Mouse (Mus musculus) E14TG2a.4 (cell line): ENCODE data around the gene Samt4.
"Not testable (repeated sequence)": the region's sequence is repeated elsewhere in the genome, so short reads cannot be mapped to it uniquely, and the experiment has no call there.

Source experiments
- H3K27me3 ChIP-seq: 2 replicates; pipeline ENCODE4 v1.6.1; 2014; ENCODE audit warnings: low read length, control low read depth; ENCODE audit not compliant: insufficient read depth
- H3K36me3 ChIP-seq: 2 replicates; pipeline ENCODE4 v1.6.1; 2014; ENCODE audit warnings: low read length, control low read depth; ENCODE audit not compliant: insufficient read depth
- H3K4me1 ChIP-seq: replicated peaks from 2 replicates; pipeline ENCODE4 v1.6.1; 2014; ENCODE audit warnings: low read depth, low read length, control low read depth
- H3K4me3 ChIP-seq: replicated peaks from 2 replicates; pipeline ENCODE4 v1.5.1; 2014; ENCODE audit warnings: mild to moderate bottlenecking, low read length
- H3K9me3 ChIP-seq: 2 replicates; pipeline ENCODE4 v1.6.1; 2014; ENCODE audit warnings: low read length, control low read depth
- CTCF ChIP-seq: conservative IDR thresholded peaks from 2 replicates; pipeline ENCODE4 v1.5.1; 2014; ENCODE audit warnings: low read length
- NANOG ChIP-seq: IDR thresholded peaks from 2 replicates; pipeline ENCODE4 v1.6.1; 2014; ENCODE audit warnings: borderline replicate concordance, low read length, mixed read lengths
- POU5F1 ChIP-seq: IDR thresholded peaks from 2 replicates; pipeline ENCODE4 v1.6.1; 2014; ENCODE audit warnings: low read length, borderline replicate concordance

Samt4 gene

DNA sequence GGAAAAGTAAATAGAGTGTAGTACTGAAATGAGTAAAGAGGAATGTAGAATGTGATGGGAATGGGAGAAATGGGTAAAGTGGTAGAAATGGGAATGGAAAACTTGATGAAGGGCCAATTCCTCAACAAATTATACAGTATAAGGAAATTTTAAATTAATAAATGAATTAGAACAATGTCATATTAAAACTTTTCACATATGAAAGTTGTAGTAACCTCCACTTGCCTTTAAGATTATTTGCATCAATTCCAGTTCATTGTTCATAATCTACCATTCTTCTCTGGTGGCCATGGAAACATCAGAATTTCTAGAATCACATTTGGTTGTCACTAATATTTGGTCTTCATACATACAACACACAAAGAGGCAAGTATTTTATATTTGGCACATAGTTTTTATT, at the start of gene Samt4:
Samt4 (plus strand) TSS at position 301 of the 400 bp plus-strand sequence.
- no peaks in the 10 kb centered on the region for H3K36me3 ChIP-seq
- H3K9me3 ChIP-seq = peaks cover 8% of the 10 kb centered on the region
- H3K4me3 ChIP-seq = no peak within 1 kb of the TSS
- H3K27me3 ChIP-seq = no peaks in the 10 kb centered on the region
- TF ChIP-seq NANOG = no peak
- no peak for TF ChIP-seq CTCF
- TF ChIP-seq POU5F1 = no peak
- no peaks in the 10 kb centered on the region for H3K4me1 ChIP-seq

DNA sequence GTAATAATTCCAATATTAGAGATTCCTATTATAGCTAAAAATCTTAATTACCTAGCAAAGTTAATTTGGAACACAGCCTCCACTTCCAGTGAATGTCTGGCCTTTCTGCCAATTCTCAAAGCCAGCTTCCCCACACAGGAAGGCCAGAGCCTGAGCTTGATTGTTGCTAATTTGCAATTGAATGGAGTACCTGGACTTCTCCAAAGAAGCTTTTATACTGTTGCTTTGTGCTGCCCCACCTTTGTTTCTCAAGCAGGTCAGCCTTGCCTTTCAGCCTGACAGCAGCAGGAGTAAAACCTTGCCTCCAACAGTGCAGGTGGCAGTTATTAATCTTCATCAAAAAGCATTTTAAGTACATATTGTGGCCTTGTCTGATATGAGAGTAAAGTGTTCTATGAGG, 38.1 kb upstream of the Samt4 start:
- H3K9me3 ChIP-seq = peaks cover 32% of the 10 kb centered on the region
- H3K27me3 ChIP-seq, H3K4me3 ChIP-seq: not testable (repeated sequence)

DNA sequence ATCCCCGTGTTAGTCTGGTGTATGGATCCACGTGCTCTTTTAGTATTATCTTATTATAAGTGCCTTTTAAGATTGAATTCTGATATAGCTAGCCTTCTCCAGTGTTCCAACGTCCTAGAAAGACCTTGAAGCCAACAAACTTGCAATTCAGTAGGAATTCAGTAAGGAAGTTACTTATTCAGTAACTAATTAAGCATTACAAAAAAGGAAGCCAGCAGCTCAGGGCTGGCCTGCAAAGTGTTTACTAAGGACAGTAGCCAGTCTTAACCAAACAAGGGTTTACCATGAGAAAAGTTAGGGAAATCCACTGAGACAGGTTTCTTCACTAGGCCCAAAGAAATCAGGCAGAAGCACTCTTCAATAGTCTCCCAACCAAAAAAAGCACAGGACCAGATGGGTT, 13.4 kb upstream of the Samt4 start:
- H3K4me1 ChIP-seq, H3K36me3 ChIP-seq, H3K27me3 ChIP-seq, H3K4me3 ChIP-seq: not testable (repeated sequence)
- peaks cover 20% of the 10 kb centered on the region for H3K9me3 ChIP-seq

More for the DNA sequence above, 38.1 kb upstream of the Samt4 start:
- H3K36me3 ChIP-seq, H3K4me1 ChIP-seq: not testable (repeated sequence)
